Comparison of ENCODE assay signal across 10 mouse cellular contexts in the genomic region with DNA sequence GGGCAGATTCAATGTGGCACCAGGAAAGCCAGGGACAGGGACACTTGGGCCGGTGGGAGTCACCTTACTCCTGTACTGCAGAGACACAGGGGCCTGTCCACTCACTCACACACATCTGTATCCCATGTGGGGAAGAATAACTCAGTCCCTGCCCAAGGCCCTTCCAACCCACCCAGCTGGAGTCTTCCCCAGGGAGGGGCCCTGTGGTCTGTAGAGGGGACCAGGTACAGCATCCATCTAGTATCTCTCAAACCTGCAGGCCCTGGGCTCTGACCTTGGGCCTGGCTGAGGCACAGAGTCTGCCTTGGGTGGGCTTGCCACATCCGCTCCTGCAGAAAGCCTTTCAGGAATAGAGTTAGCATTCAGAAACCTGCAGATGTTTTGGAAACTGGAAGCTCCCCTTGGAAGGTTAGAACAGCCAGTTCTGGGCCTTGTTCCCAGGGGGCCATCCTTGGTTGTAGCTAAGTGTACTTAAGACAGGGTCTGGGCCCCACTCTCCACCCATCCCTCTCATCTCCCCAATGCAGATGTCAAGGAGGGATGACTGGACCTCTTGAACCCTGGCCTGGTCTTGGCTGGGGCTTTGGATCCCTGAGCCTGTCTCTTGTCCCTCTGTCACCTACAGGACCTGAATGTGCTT.
DNase-seq lines count a peak whose midpoint lies in the region; ATAC-seq and TF ChIP-seq lines count a peak whose summit lies in the region.
"Had no signal": no experiment of that assay in that cellular context is flagged by ENCODE, and none has a peak within 500 bp of the region (broad histone marks: within the 10 kb centered on the region; RNA-seq: fewer than 3 reads in every experiment).

No protein-coding gene starts in this region.

- peaks cover 34% of the 10 kb centered on the region for H3K4me1 ChIP-seq in heart, embryonic 12.5 days (replicated peaks)
- H3K4me1 ChIP-seq in embryonic facial prominence, embryonic 10.5 days = peaks cover 58% of the 10 kb centered on the region
- peaks cover 42% of the 10 kb centered on the region for H3K4me1 ChIP-seq in limb, embryonic 12.5 days (replicated peaks)
- peaks cover 2% of the 10 kb centered on the region; the same call in 1 of the 2 replicates for H3K4me1 ChIP-seq in midbrain, postnatal 0 days (ENCODE audit: insufficient read depth, low read length)

- no peaks in the 10 kb centered on the region for H3K36me3 ChIP-seq in heart, embryonic 12.5 days
- no peaks in the 10 kb centered on the region for H3K36me3 ChIP-seq in embryonic facial prominence, embryonic 10.5 days (replicated peaks)
- H3K36me3 ChIP-seq in limb, embryonic 12.5 days = no peaks in the 10 kb centered on the region
- H3K36me3 ChIP-seq in midbrain, postnatal 0 days (ENCODE audit: insufficient read depth, low read length) = no peaks in the 10 kb centered on the region

- no peak overlapping the region for H3K4me3 ChIP-seq in heart, embryonic 12.5 days
- 0 out of 2 replicates have a peak overlapping the region, but pooled peaks have one; percentile 4 for H3K4me3 ChIP-seq in embryonic facial prominence, embryonic 10.5 days
- no peak overlapping the region for H3K4me3 ChIP-seq in limb, embryonic 12.5 days (replicated peaks)
- no peak overlapping the region for H3K4me3 ChIP-seq in midbrain, postnatal 0 days (ENCODE audit: low read depth, low read length)

- no peak overlapping the region for H3K4me2 ChIP-seq in heart, embryonic 12.5 days
- H3K4me2 ChIP-seq in limb, embryonic 12.5 days = no peak overlapping the region
- no peak overlapping the region for H3K4me2 ChIP-seq in midbrain, postnatal 0 days (ENCODE audit: low read depth, low read length, poor library complexity, severe bottlenecking)

- WGBS in heart, embryonic 12.5 days = 92% methylated on average over 2 of the region's 2 CpGs
- 84% methylated on average over 2 of the region's 2 CpGs for WGBS in embryonic facial prominence, embryonic 10.5 days
- 77% methylated on average over 2 of the region's 2 CpGs for WGBS in limb, embryonic 12.5 days
- WGBS in midbrain, postnatal 0 days = 92% methylated on average over 2 of the region's 2 CpGs

- DNase-seq in heart, adult 8-10 months (ENCODE audit: low spot score) = peak; percentile 55
- peak; percentile 62 for DNase-seq in 3T3-L1 (ENCODE audit: low read depth, low spot score)
- no peak for DNase-seq in embryonic facial prominence, embryonic 10.5 days (ENCODE audit: low spot score)
- DNase-seq in midbrain, postnatal 0 days (ENCODE audit: low spot score) = no peak
- DNase-seq: cerebellum, postnatal 36 days had no signal

- H3K27me3 ChIP-seq in heart, embryonic 12.5 days (replicated peaks) = no peaks in the 10 kb centered on the region
- H3K27me3 ChIP-seq in embryonic facial prominence, embryonic 10.5 days (replicated peaks; ENCODE audit: low read depth, poor library complexity, severe bottlenecking) = no peaks in the 10 kb centered on the region
- no peaks in the 10 kb centered on the region for H3K27me3 ChIP-seq in limb, embryonic 12.5 days
- no peaks in the 10 kb centered on the region for H3K27me3 ChIP-seq in midbrain, postnatal 0 days (ENCODE audit: insufficient read depth, low read length)

- no peak for ATAC-seq in heart, embryonic 12.5 days (ENCODE audit: insufficient number of reproducible peaks, low FRiP score)
- ATAC-seq in limb, embryonic 12.5 days (ENCODE audit: insufficient number of reproducible peaks, insufficient read depth, low FRiP score, low TSS enrichment, low read depth) = no peak
- ATAC-seq in inflammation-experienced regulatory T-cells, adult 6 months = no peak
- no peak for ATAC-seq in midbrain, postnatal 0 days (ENCODE audit: low FRiP score)
- no peak for ATAC-seq in megakaryocyte-erythroid progenitor cell, adult 5-6 weeks (replicated peaks; ENCODE audit: low FRiP score, low TSS enrichment, poor library complexity, severe bottlenecking)
- ATAC-seq: forebrain, embryonic 14.5 days had no signal

- no peaks in the 10 kb centered on the region for H3K9me3 ChIP-seq in heart, embryonic 12.5 days (replicated peaks)
- H3K9me3 ChIP-seq in embryonic facial prominence, embryonic 10.5 days = no peaks in the 10 kb centered on the region
- no peaks in the 10 kb centered on the region for H3K9me3 ChIP-seq in limb, embryonic 12.5 days
- no peaks in the 10 kb centered on the region for H3K9me3 ChIP-seq in midbrain, postnatal 0 days (ENCODE audit: low read length)

- TF ChIP-seq CTCF in midbrain, postnatal 0 days (IDR thresholded peaks at IDR 0.05) = no peak

- no peak overlapping the region for H3K9ac ChIP-seq in heart, embryonic 12.5 days
- no peak overlapping the region; the same call in 1 of the 2 replicates for H3K9ac ChIP-seq in limb, embryonic 12.5 days (replicated peaks)
- H3K9ac ChIP-seq in midbrain, postnatal 0 days (replicated peaks; ENCODE audit: low read length, poor library complexity, severe bottlenecking) = no peak overlapping the region

- H3K27ac ChIP-seq in heart, embryonic 12.5 days (ENCODE audit: poor library complexity, severe bottlenecking) = no peak overlapping the region
- H3K27ac ChIP-seq in embryonic facial prominence, embryonic 10.5 days (replicated peaks) = peak overlapping the region; percentile 70
- peak overlapping the region; percentile 62; the same call in 1 of the 2 replicates for H3K27ac ChIP-seq in limb, embryonic 12.5 days
- H3K27ac ChIP-seq in midbrain, postnatal 0 days (ENCODE audit: low read depth, low read length) = no peak overlapping the region

Comparison
In these comparisons a context has a peak if more than half of its experiments do, and no peak if none do; other contexts are left out.
1. DNase-seq: peak in heart, adult 8-10 months (single experiment) and 3T3-L1 (single experiment); none in embryonic facial prominence, embryonic 10.5 days (single experiment) and midbrain, postnatal 0 days (single experiment).
2. H3K27ac ChIP-seq: peak in embryonic facial prominence, embryonic 10.5 days (single experiment) and limb, embryonic 12.5 days (single experiment); none in heart, embryonic 12.5 days (single experiment) and midbrain, postnatal 0 days (single experiment).